Mouse (Mus musculus) intestine, postnatal 0 days (tissue): ENCODE data around the gene Mthfd1. TPM values are rescaled to one million over a fixed set of nuclear protein-coding genes. Genes with fewer than 3 reads are reported as not detected.
"Not testable (repeated sequence)": the region's sequence is repeated elsewhere in the genome, so short reads cannot be mapped to it uniquely, and the experiment has no call there.

Experiments used
- ATAC-seq: fragments of 200-750 bp; cut with Nextera tagmentation; 2 replicates; pipeline ENCODE4 v1.8.0; 2017; ENCODE audit warnings: mild to moderate bottlenecking, moderate TSS enrichment, moderate library complexity
- H3K27ac ChIP-seq: fragments of 300-500 bp; sonication (generic); 2 replicates; pipeline ENCODE4 v1.5.1; 2014; ENCODE audit warnings: mild to moderate bottlenecking, low read depth, low read length, moderate library complexity
- H3K27me3 ChIP-seq: fragments of 300-500 bp; sonication (generic); replicated peaks from 2 replicates; pipeline ENCODE4 v1.6.1; 2014; ENCODE audit warnings: low read length, mixed read lengths; ENCODE audit not compliant: control insufficient read depth, insufficient read depth
- H3K36me3 ChIP-seq: fragments of 300-500 bp; sonication (generic); 2 replicates; pipeline ENCODE4 v1.6.1; 2014; ENCODE audit warnings: mild to moderate bottlenecking, moderate library complexity; ENCODE audit not compliant: control insufficient read depth, insufficient read depth
- H3K4me1 ChIP-seq: fragments of 300-500 bp; sonication (generic); replicated peaks from 2 replicates; pipeline ENCODE4 v1.6.1; 2014; ENCODE audit warnings: antibody characterized with exemption, low read length, mixed read lengths; ENCODE audit not compliant: control insufficient read depth, insufficient read depth
- H3K4me2 ChIP-seq: fragments of 300-500 bp; sonication (generic); replicated peaks from 2 replicates; pipeline ENCODE4 v1.6.1; 2014; ENCODE audit warnings: low read depth, mild to moderate bottlenecking, moderate library complexity
- H3K4me3 ChIP-seq: fragments of 300-500 bp; sonication (generic); 2 replicates; pipeline ENCODE4 v1.5.1; 2014; ENCODE audit warnings: low read depth, low read length
- H3K9ac ChIP-seq: fragments of 300-500 bp; sonication (generic); 2 replicates; pipeline ENCODE4 v1.6.1; 2014; ENCODE audit warnings: mild to moderate bottlenecking, low read depth, low read length
- H3K9me3 ChIP-seq: fragments of 300-500 bp; sonication (generic); 2 replicates; pipeline ENCODE4 v1.6.1; 2016; ENCODE audit warnings: mixed run types; ENCODE audit not compliant: control insufficient read depth
- CTCF ChIP-seq: sonication (generic); IDR thresholded peaks from 2 replicates; pipeline ENCODE4 v1.5.1; 2016; ENCODE audit warnings: low read depth, mild to moderate bottlenecking, control low read depth, antibody characterized with exemption, moderate library complexity
- WGBS: fragments of 180-500 bp; shearing (Covaris S2); extraction: QIAGEN DNeasy Blood & Tissue Kit; methylation state at CpG from one replicate; pipeline ENCODE4 v1.1.7; 2014; 5-methylcytosine and 5-hydroxymethylcytosine counted together
- polyA plus RNA-seq: library from polyadenylated mRNA; unstranded; fragments of >200 nt; fragmentation: Nextera tagmentation; extraction: Ambion mirVana; gene quantifications from 2 replicates; pipeline ENCODE4 v1.2.1, GENCODE M21; 2015

The Mthfd1 gene
- 18.4 and 18.5 TPM in 2 replicates for polyA plus RNA-seq

DNA sequence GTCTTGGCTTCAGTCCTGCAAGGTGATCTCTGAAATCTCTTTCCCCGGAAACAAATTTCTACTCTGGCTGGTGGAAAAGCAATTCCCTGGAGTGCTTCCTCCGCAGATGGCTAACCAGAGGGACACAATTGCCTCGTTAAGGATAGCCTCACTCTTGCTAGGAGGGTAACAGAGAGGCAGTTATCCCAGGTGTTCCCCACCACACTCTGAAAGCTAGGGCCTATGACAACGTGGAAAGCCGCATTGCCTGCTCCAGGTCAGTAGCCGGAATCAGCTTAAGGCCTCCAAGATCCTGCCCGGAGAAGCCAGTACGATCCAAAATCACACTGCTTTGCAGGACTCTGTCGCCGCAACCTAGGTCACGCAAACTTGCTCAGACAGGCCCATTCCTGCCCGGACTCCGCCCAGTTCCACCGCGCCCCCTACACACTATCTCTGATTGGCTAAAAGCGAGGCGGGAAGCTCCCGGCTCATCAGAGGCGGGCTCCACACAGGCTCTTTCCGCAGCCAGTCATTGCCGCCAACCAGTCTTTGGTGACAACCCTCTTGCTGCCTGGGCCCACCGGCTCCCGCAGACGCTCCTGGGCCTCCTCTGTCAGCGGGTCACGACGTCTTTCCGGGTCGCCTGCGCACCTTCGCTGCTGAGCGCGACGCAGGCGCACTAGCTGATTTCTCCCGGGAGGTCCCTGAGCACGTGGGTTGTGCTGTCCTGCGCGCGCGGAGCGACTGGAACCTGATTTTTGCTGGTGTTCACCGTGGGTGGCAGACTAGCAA is at the start of gene Mthfd1:
Gene Mthfd1, plus strand, starts transcription at position 574 of the 774 bp plus-strand sequence.
- 0 out of 2 replicates have a peak, but pooled peaks have one; percentile 10 for TF ChIP-seq CTCF
- H3K27ac ChIP-seq = peak within 1 kb of the TSS; percentile 60
- H3K36me3 ChIP-seq = no peaks in the 10 kb centered on the region
- H3K4me2 ChIP-seq = peak within 1 kb of the TSS; percentile 96
- WGBS = 2% methylated on average over 43 of the region's 43 CpGs
- peak; percentile 98 for ATAC-seq
- peak within 1 kb of the TSS; percentile 67 for H3K4me3 ChIP-seq
- peak within 1 kb of the TSS; percentile 59 for H3K9ac ChIP-seq
- no peaks in the 10 kb centered on the region for H3K27me3 ChIP-seq
- no peaks in the 10 kb centered on the region for H3K9me3 ChIP-seq
- no peaks in the 10 kb centered on the region; the same call in 1 of the 2 replicates for H3K4me1 ChIP-seq

DNA sequence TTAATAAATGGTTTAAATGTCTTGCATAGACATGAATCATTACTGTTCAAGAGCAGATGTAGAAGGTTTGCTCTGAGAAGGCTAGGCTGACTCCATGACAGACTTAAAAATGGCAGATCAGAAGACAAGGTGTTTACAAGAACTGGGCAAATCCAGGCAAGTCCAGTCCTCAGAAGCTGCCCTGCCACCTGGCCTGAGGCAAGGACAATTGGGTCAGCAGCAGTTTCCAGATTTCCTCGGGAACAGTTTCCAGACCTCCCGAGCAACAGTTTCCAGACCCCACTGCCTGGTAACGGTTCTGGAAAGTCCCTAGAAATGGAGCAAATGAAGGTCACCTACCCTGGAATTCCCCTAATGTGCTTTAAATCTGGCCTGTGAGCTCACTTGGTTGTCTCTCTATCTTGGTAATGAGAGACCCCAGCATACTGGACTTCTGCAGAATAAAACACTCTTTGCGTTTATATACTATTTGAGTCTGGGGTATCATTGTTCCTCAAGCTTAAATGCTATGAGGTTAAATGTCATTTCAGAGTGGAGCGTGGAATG is 45.6 kb upstream of the Mthfd1 start:
- Histone ChIP-seq H3K36me3 (no peaks in the 10 kb centered on the region), H3K9ac (no peak overlapping the region), H3K9me3 (no peaks in the 10 kb centered on the region), H3K4me2 (no peak overlapping the region), H3K27me3 (no peaks in the 10 kb centered on the region), H3K4me1 (no peaks in the 10 kb centered on the region), H3K4me3 (no peak overlapping the region), H3K27ac (no peak overlapping the region)
- 93% methylated on average over 5 of the region's 5 CpGs for WGBS
- no peak for ATAC-seq
- TF ChIP-seq CTCF = no peak

DNA sequence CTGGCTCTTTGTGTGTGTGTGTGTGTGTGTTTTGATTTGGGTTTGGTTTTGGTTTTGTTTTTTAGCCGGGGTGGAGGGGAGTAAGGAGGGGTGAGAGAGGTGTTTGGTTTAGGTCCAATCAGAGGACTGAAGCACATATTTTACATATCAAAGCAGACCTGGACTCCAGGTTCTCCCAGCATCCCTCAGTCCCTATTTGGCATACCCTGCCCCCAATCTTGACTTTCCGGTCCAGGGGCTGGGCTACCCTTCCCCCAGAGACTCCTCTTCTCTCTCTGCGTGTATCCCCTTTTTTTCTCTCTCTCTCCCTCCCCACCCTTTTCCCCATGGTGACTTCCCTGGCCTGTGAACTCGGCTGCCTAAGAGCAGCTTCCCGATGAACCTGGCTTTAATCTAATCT is 40.0 kb upstream of the Mthfd1 start:
- H3K4me2 ChIP-seq = no peak overlapping the region
- no peaks in the 10 kb centered on the region for H3K4me1 ChIP-seq
- no peak overlapping the region for H3K4me3 ChIP-seq
- TF ChIP-seq CTCF = no peak
- H3K9ac ChIP-seq = no peak overlapping the region
- no peak for ATAC-seq
- no peak overlapping the region for H3K27ac ChIP-seq
- no peaks in the 10 kb centered on the region for H3K36me3 ChIP-seq
- H3K27me3 ChIP-seq = no peaks in the 10 kb centered on the region
- 27% methylated on average over 5 of the region's 5 CpGs for WGBS
- H3K9me3 ChIP-seq = no peaks in the 10 kb centered on the region

DNA sequence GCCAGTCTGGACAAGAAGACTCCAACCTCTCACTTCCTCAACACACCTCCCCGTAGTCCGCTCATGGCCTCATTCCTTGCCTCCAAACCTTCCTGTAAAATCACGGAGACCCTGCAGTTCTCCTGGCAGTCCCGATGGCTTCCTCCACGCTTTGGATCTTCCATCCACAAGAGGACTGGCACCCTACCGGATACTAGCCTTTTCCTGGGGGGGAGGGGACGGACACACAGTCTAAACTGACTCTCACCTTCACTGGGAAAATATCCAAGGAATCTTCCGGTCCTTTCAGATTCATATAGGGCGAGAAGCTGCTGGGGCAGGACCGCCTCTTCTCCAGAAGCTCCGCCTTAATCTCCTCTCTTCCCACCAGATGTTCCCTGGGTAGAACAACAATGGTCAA is 38.4 kb upstream of the Mthfd1 start:
- no peak overlapping the region for H3K4me3 ChIP-seq
- H3K36me3 ChIP-seq = no peaks in the 10 kb centered on the region
- TF ChIP-seq CTCF = no peak
- no peak overlapping the region for H3K27ac ChIP-seq
- WGBS = 82% methylated on average over 11 of the region's 11 CpGs
- no peaks in the 10 kb centered on the region for H3K27me3 ChIP-seq
- H3K4me1 ChIP-seq = no peaks in the 10 kb centered on the region
- ATAC-seq = no peak
- no peaks in the 10 kb centered on the region for H3K9me3 ChIP-seq
- H3K4me2 ChIP-seq = no peak overlapping the region
- no peak overlapping the region for H3K9ac ChIP-seq

DNA sequence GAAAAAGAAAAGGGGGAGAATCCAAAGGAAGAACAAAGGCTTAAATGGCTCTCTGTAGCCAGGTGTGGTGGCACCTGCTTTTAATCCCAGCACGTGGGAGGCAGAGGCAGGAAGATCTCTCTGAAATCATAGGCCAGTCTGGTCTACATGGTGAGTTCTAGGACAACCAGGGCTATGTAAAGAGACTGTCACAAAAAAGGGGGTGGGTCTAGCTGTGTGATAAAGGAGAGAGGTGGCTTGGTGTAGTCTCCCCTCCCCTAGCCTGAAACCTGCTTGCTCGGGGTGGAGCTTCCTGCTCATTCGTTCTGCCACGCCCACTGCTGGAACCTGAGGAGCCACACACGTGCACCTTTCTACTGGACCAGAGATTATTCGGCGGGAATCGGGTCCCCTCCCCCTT is 33.0 kb upstream of the Mthfd1 start:
- not testable (repeated sequence) for H3K27me3 ChIP-seq, H3K27ac ChIP-seq, H3K9me3 ChIP-seq, H3K4me3 ChIP-seq, H3K4me2 ChIP-seq, H3K36me3 ChIP-seq, H3K9ac ChIP-seq, H3K4me1 ChIP-seq, ATAC-seq
- WGBS = 80% methylated on average over 2 of the region's 8 CpGs

DNA sequence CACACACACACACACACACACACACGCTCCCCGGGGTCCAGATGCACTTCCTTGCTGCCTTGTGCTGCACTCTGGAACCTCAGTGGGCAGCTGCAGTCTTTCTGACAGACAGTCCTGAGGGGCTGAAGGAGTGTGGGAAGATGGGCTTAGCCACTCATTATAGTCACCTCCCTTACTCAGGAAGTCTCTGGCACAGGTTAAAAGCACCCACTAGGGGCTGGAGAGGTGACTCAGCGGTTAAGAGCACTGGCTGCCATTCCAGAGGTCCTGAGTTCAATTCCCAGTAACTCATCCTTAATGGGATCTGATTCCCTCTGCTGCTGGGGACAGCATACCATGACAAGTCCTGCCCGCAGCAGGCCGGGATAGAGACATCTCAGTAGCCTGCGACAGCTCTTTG is 24.5 kb upstream of the Mthfd1 start:
- Histone ChIP-seq H3K36me3 (no peaks in the 10 kb centered on the region), H3K9me3 (no peaks in the 10 kb centered on the region), H3K4me2 (no peak overlapping the region), H3K27ac (no peak overlapping the region), H3K4me1 (no peaks in the 10 kb centered on the region), H3K27me3 (no peaks in the 10 kb centered on the region), H3K9ac (no peak overlapping the region), H3K4me3 (no peak overlapping the region)
- ATAC-seq = no peak
- 80% methylated on average over 6 of the region's 6 CpGs for WGBS
- no peak for TF ChIP-seq CTCF
